Mouse (Mus musculus): ENCODE results near the gene Utp20. TPM values are rescaled to one million over a fixed set of nuclear protein-coding genes. Genes with fewer than 3 reads are reported as not detected.
"Not testable (repeated sequence)": the region's sequence is repeated elsewhere in the genome, so short reads cannot be mapped to it uniquely, and the experiment has no call there.

Gene Utp20
- polyA plus RNA-seq, 1 experiment from 2014 or later, result 13.1 TPM

DNA sequence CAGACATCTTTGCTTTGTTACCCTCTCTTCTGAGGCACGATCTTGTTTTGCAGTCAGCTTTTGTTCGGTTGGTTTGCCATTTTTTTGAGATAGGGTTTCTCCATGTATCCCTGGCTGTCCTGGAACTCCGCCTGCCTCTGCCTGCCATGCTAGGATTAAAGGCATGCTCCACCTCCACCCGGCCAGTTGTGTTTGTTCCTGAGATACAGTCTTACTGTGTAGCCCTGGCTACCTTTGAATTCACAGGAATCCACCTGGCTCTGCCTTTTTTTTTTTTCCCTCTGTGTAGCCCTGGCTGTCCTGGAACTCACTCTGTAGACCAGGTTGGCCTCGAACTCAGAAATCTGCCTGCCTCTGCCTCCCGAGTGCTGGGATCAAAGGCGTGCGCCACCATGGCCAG lies 87.5 kb downstream of the Utp20 start:
- H3K27me3 ChIP-seq, result not testable (repeated sequence)
- H3K36me3 ChIP-seq, result peaks cover 49% of the 10 kb centered on the region

DNA sequence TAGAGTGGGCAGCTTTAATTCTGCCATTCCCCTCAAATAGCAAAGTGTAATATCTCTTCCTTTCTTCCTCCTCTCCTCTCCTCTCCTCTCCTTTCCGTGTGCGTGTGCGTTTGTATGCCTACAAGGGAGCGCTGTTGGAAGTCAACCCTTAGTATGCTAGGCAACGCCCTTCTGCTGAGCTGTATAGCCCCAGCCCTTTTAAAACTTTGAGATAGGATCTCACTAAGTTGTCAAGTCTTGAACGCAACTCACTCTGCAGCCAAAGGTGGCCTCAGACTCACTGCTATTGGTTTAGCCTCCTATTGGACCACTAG lies 94.3 kb downstream of the Utp20 start:
- peaks cover 8% of the 10 kb centered on the region for H3K36me3 ChIP-seq
- peak overlapping the region; percentile 94 for H3K9ac ChIP-seq
- H3K27me3 ChIP-seq, result no peaks in the 10 kb centered on the region
- no peak overlapping the region for H3K27ac ChIP-seq (replicated peaks)
- no peak for ATAC-seq (ENCODE audit: insufficient number of reproducible peaks, low FRiP score, low TSS enrichment, low read depth)
- H3K4me3 ChIP-seq (replicated peaks), result peak overlapping the region; percentile 99
- no peaks in the 10 kb centered on the region for H3K9me3 ChIP-seq (replicated peaks)
- H3K4me1 ChIP-seq, result peaks cover 14% of the 10 kb centered on the region
- WGBS, result 11% methylated on average over 6 of the region's 6 CpGs
- H3K4me2 ChIP-seq (replicated peaks), result peak overlapping the region; percentile 77

More for the DNA sequence above, 87.5 kb downstream of the Utp20 start:
- not testable (repeated sequence) for H3K9me3 ChIP-seq (replicated peaks); H3K4me1 ChIP-seq; H3K9ac ChIP-seq; H3K4me3 ChIP-seq (replicated peaks); H3K27ac ChIP-seq (replicated peaks); H3K4me2 ChIP-seq (replicated peaks); ATAC-seq (ENCODE audit: insufficient number of reproducible peaks, low FRiP score, low TSS enrichment, low read depth)
- 96% methylated on average over 8 of the region's 8 CpGs for WGBS

DNA sequence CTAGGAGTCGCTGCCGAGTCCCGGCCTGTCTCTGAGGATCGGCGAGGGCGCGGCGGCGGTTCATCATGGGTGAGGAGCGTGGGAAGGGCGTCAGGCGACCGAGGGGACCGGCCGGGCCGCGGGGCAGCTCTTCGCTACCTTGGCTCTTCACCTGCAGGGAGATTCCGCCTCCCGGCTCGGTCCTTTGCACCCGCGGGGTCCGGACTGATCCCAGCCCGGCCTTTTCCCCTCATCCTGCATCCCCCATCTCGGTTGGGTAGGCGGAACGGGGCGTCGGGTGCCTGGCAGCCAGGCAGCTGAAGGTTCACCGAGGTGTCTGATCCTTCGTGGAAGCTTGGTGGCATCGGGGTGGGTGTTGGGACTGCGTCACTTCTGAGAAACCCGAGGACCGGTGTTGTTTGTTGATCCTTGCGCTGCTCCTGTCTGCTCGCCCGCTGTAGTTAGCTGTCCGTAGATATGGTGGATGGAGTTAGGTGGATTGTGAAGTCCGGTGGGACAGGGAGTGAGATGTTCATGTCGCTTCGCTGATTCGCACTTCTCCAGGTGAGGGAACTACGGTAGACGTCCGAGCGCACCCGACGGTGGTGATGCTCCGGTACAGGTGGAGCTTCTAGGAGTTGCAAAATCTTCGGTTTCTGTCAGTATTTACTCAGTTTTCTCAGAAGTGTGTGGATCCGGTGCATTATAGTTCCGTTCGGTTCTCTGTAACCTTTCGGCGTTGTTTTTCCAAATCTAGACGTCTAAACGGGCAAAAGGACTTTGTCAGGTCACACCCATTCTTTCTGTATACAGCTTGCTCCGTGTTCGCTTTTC lies 94.9 kb downstream of the Utp20 start:
- Histone ChIP-seq H3K27me3 (no peaks in the 10 kb centered on the region), H3K27ac (replicated peaks) (peak overlapping the region; percentile 91), H3K4me1 (peaks cover 14% of the 10 kb centered on the region), H3K36me3 (peaks cover 3% of the 10 kb centered on the region; the same call in 1 of the 2 replicates), H3K9ac (peak overlapping the region; percentile 94), H3K4me2 (replicated peaks) (peak overlapping the region; percentile 77), H3K9me3 (replicated peaks) (no peaks in the 10 kb centered on the region), H3K4me3 (replicated peaks) (peak overlapping the region; percentile 99)
- ATAC-seq (ENCODE audit: insufficient number of reproducible peaks, low FRiP score, low TSS enrichment, low read depth), result peak; percentile 25
- 2% methylated on average over 61 of the region's 61 CpGs for WGBS

DNA sequence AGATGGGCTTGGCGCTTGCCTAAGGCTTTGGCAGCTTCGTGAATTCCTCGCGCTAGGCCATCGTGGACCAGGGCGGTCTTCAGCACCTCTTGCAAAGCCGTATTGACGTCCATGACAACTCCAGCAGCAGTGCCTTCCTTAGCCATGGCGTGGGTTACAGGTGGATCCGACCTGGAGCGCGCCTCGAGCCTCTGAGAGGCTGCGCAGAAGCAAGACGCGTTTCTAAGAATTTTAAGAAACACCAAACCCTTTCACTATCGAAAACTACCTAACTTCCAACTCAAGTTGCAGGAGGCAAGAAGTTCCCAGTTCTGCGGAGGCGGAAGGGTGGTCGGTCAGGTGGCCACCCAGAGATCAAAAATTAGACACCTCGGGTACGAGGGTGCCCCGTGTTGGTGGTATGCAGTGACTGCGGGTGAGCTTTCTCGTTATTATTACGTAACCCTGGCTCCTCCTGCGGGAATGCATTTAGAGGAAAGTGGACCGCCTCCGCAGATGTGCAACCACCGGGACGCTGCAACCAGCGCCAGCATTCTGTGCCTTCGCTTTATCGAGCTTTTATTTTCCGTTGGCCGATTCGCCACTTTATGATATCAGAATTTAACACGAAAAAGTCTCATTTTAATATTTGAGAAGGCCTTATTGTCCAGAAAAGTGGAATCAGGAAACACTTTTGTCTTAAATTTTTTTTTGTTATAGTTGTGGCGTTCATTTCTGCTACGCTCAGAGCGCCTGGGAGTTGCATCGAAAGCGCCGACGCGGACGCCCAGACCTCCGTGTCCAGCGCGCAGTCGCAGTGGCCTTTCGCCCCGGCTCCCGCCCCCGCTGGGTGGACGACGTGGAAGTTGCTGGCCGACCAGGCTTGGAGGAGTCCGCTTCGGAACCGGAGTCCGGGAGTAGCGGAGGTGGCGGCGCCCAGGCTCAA lies 95.8 kb downstream of the Utp20 start, which contains the start of gene Arl1:
Arl1 (plus strand) TSS at position 288 of the 925 bp plus-strand sequence.
- Histone ChIP-seq H3K4me3 (replicated peaks) (peak within 1 kb of the TSS; percentile 99), H3K27me3 (no peaks in the 10 kb centered on the region), H3K27ac (replicated peaks) (peak within 1 kb of the TSS; percentile 91), H3K4me2 (replicated peaks) (peak within 1 kb of the TSS; percentile 77), H3K36me3 (no peaks in the 10 kb centered on the region), H3K9ac (peak within 1 kb of the TSS; percentile 94), H3K9me3 (replicated peaks) (no peaks in the 10 kb centered on the region), H3K4me1 (peaks cover 14% of the 10 kb centered on the region)
- under 1% methylated on average over 65 of the region's 65 CpGs for WGBS
- ATAC-seq (ENCODE audit: insufficient number of reproducible peaks, low FRiP score, low TSS enrichment, low read depth), result peak; percentile 95

DNA sequence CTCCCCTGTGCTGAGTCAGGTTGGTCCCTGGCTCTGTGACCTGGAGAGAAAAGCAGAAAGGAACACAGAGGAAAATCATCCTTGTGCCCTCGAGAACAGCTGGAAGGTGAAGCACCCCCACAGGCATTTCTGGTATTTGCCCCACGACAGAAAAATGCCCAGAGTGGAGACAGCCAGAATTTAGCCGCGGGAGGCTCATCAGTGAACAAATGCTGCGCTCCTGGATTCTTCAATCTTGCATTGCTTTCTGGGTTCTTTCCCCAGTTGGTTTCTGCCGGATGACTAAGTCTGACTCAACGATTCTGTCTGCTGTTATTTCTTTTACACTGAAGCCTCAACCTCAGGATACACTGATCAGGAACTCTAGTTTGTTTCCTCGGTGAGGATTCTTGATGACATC lies 98.4 kb downstream of the Utp20 start:
- no peak overlapping the region for H3K27ac ChIP-seq (replicated peaks)
- H3K4me2 ChIP-seq (replicated peaks), result no peak overlapping the region
- H3K9ac ChIP-seq, result no peak overlapping the region
- H3K27me3 ChIP-seq, result no peaks in the 10 kb centered on the region
- no peak for ATAC-seq (ENCODE audit: insufficient number of reproducible peaks, low FRiP score, low TSS enrichment, low read depth)
- 62% methylated on average over 8 of the region's 8 CpGs for WGBS
- H3K4me1 ChIP-seq, result peaks cover 14% of the 10 kb centered on the region
- H3K36me3 ChIP-seq, result no peaks in the 10 kb centered on the region
- no peaks in the 10 kb centered on the region for H3K9me3 ChIP-seq (replicated peaks)
- no peak overlapping the region for H3K4me3 ChIP-seq (replicated peaks)

DNA sequence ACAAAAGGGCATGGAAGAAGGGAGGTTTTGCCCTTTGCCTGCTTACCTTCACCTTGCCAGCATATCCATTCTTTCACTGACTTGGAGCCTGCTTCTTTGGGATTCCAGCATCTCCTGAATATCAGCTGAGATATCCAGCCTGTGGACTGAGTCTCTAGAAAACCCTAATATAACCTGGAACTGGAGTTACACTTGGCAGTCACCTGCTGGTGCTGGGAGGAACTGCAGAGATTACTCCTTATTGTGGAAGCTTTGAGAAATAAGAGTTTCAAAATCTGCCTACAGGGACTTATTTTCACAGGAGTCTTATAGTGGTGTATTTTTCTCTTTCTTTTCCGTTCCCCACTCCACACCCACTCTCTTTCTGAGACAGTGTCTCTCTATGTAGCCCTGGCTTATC lies 99.5 kb downstream of the Utp20 start:
- ATAC-seq (ENCODE audit: insufficient number of reproducible peaks, low FRiP score, low TSS enrichment, low read depth), result no peak
- no peak overlapping the region for H3K9ac ChIP-seq
- H3K4me1 ChIP-seq, result peaks cover 6% of the 10 kb centered on the region
- H3K36me3 ChIP-seq, result no peaks in the 10 kb centered on the region
- no peaks in the 10 kb centered on the region for H3K9me3 ChIP-seq (replicated peaks)
- H3K4me3 ChIP-seq (replicated peaks), result no peak overlapping the region
- WGBS, result 23% methylated on average over 1 of the region's 1 CpGs
- H3K4me2 ChIP-seq (replicated peaks), result no peak overlapping the region
- H3K27me3 ChIP-seq, result no peaks in the 10 kb centered on the region
- no peak overlapping the region for H3K27ac ChIP-seq (replicated peaks)

DNA sequence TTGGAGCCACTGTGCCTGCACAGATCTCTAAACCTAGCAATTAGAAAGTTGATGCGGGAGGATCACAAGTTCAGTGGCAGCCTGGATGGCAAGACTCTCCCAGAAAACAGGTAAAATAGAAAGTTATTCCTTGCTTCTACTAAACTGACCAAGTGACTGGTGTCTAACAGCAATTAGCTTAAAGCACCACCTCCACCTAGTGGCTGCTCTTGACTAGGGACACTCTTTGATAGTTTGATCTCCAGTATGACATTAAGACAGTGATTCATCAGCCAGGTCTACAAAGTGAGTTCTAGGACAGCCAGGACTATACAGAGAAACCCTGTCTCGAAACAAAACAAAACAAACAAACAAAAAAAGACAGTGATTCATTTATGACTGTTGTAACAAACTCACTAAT lies 101.3 kb downstream of the Utp20 start:
- H3K4me2 ChIP-seq (replicated peaks), result no peak overlapping the region
- no peak overlapping the region for H3K4me3 ChIP-seq (replicated peaks)
- H3K4me1 ChIP-seq, result peaks cover 2% of the 10 kb centered on the region; the same call in 1 of the 2 replicates
- H3K27ac ChIP-seq (replicated peaks), result no peak overlapping the region
- no peak overlapping the region for H3K9ac ChIP-seq
- H3K27me3 ChIP-seq, result no peaks in the 10 kb centered on the region
- H3K36me3 ChIP-seq, result no peaks in the 10 kb centered on the region
- no peak for ATAC-seq (ENCODE audit: insufficient number of reproducible peaks, low FRiP score, low TSS enrichment, low read depth)
- 61% methylated on average over 2 of the region's 2 CpGs for WGBS
- no peaks in the 10 kb centered on the region for H3K9me3 ChIP-seq (replicated peaks)

DNA sequence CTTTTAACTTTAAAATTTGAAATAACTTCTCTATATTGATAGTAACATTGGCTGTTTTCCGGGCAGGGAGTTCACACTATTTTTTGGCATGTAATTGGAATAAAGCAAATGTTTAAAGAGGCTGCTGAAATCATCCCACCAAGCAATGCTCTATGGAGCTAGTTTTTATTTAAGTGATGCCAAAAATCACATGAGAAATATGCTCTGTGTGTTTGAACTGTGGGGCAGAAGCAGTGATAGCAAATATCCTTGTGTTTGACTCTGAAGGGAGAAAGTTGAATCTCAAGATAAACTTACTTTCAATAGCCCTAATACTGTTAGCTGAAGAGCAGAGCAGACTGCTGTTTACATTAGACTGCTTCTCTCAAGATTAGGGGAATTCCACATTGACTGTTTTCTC lies 107.0 kb downstream of the Utp20 start:
- Histone ChIP-seq H3K4me3 (replicated peaks) (no peak overlapping the region), H3K9me3 (replicated peaks) (no peaks in the 10 kb centered on the region), H3K4me2 (replicated peaks) (no peak overlapping the region), H3K27me3 (no peaks in the 10 kb centered on the region), H3K36me3 (no peaks in the 10 kb centered on the region), H3K9ac (no peak overlapping the region), H3K27ac (replicated peaks) (no peak overlapping the region), H3K4me1 (no peaks in the 10 kb centered on the region)
- WGBS, result 69% methylated on average over 1 of the region's 1 CpGs
- no peak for ATAC-seq (ENCODE audit: insufficient number of reproducible peaks, low FRiP score, low TSS enrichment, low read depth)

DNA sequence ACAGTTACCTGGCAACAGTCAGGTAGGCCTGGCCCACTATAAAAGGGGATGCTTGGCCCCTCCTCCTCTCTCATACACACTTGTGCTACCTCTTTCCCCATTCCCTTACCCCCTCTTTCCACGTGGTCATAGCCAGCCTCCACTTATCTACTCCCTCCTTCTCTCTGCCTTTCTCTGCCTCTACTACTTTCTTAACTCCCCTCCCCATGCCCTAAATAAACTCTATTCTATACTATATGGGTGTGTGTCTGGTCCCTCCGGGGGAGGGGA lies 108.9 kb downstream of the Utp20 start:
- Histone ChIP-seq H3K4me2 (replicated peaks) (no peak overlapping the region), H3K9me3 (replicated peaks) (no peaks in the 10 kb centered on the region), H3K4me3 (replicated peaks) (no peak overlapping the region), H3K27ac (replicated peaks) (no peak overlapping the region), H3K4me1 (no peaks in the 10 kb centered on the region), H3K36me3 (no peaks in the 10 kb centered on the region), H3K27me3 (no peaks in the 10 kb centered on the region), H3K9ac (no peak overlapping the region)
- ATAC-seq (ENCODE audit: insufficient number of reproducible peaks, low FRiP score, low TSS enrichment, low read depth), result 0 out of 2 replicates have a peak, but pooled peaks have one; percentile 15
- WGBS, result 46% methylated on average over 2 of the region's 2 CpGs

DNA sequence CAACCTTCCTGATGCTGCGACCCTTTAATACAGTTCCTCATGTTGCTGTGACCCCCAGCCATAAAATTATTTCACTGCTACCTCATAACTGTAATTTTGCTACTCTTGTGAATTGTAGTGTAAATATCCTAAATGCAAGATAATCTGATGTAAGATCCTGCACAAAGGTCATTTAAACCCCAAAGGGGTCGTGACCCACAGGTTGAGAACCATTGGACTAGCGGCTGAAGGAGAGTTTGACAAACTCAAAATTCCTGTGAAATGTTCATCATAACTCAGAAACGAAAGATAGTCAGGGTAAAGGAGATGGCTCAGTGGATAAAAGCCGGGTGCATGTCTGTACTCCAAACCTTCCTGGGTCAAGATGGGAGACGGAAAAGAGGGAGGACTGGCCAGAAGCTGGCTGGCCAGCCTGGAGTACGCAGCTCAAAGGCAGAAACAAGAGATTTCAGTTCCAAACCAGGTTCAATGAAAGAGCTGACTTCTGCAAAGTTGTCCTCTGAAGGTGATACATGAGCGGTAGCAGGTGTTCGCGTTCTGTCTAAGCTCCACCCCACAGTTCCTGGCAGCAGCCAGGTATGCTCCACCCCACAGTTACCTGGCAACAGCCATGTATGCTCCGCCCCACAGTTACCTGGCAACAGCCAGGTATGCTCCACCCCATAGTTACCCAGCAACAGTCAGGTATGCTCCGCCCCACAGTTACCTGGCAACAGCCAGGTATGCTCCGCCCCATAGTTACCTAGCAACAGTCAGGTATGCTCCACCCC lies 109.4 kb downstream of the Utp20 start:
- 0 out of 2 replicates have a peak, but pooled peaks have one; percentile 24 for ATAC-seq (ENCODE audit: insufficient number of reproducible peaks, low FRiP score, low TSS enrichment, low read depth)
- H3K36me3 ChIP-seq, result no peaks in the 10 kb centered on the region
- H3K4me2 ChIP-seq (replicated peaks), result no peak overlapping the region
- 46% methylated on average over 13 of the region's 13 CpGs for WGBS
- H3K9ac ChIP-seq, result no peak overlapping the region
- H3K9me3 ChIP-seq (replicated peaks), result no peaks in the 10 kb centered on the region
- no peak overlapping the region for H3K4me3 ChIP-seq (replicated peaks)
- no peaks in the 10 kb centered on the region for H3K4me1 ChIP-seq
- H3K27ac ChIP-seq (replicated peaks), result no peak overlapping the region
- no peaks in the 10 kb centered on the region for H3K27me3 ChIP-seq

DNA sequence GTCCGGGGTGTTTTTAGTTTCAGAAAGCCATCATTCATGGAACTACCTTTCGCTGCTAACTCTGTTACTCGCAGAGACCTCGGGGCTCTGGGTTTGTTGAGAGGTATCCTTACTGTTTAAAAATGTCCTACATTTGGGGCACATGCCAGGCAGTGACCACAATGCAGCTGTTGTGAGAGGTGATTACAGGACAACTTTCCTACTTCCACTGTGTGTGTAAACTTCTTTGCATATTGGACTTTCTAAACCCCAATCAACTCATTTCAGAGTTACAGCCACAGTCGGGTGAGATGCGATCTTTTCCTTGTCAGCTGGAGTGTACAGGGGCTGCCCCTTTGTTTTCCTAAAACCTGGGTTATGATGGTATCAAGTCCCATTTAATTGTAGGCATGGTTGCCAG lies 111.0 kb downstream of the Utp20 start:
- H3K27ac ChIP-seq (replicated peaks), result no peak overlapping the region
- no peak for ATAC-seq (ENCODE audit: insufficient number of reproducible peaks, low FRiP score, low TSS enrichment, low read depth)
- H3K4me1 ChIP-seq, result no peaks in the 10 kb centered on the region
- no peak overlapping the region for H3K4me2 ChIP-seq (replicated peaks)
- no peaks in the 10 kb centered on the region for H3K9me3 ChIP-seq (replicated peaks)
- no peaks in the 10 kb centered on the region for H3K27me3 ChIP-seq
- no peak overlapping the region for H3K4me3 ChIP-seq (replicated peaks)
- no peaks in the 10 kb centered on the region for H3K36me3 ChIP-seq
- no peak overlapping the region for H3K9ac ChIP-seq
- WGBS, result 75% methylated on average over 6 of the region's 6 CpGs
